Mouse (Mus musculus): ENCODE measurements at regions not wholly inside any gene's neighbourhood (a gene's known extent, or its start where the extent isn't known, plus 50 kb on each side); places are given as distances from the start of the nearest gene placed in this dataset.

DNA sequence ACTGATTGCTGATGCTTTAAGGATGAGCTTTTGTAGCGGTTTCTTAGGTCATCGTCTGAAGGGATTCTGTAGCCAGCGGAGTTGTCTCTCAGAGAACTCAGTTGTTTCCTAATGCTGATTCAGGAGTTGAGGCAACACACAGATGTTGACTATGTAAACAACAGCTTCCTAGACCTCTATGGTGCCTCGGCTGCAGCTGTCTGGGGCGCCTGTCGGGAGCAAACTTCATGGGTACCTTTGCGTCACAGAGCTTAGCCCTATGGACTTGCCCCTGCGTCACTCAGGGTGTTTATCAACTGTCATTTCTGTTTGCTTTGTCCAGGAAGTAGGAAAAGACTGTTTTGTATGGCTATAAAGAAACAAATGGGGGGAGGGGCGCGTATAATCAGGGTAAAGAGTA, 120.5 kb upstream of the Slc35f3 start:
- no peak for DNase-seq (ENCODE audit: low read depth, low spot score)
- Histone ChIP-seq H3K27me3 (ENCODE audit: control insufficient read depth, insufficient read depth, low read length, poor library complexity, severe bottlenecking) (no peaks in the 10 kb centered on the region), H3K36me3 (ENCODE audit: control insufficient read depth, insufficient read depth, low read length, poor library complexity, severe bottlenecking) (no peaks in the 10 kb centered on the region)

DNA sequence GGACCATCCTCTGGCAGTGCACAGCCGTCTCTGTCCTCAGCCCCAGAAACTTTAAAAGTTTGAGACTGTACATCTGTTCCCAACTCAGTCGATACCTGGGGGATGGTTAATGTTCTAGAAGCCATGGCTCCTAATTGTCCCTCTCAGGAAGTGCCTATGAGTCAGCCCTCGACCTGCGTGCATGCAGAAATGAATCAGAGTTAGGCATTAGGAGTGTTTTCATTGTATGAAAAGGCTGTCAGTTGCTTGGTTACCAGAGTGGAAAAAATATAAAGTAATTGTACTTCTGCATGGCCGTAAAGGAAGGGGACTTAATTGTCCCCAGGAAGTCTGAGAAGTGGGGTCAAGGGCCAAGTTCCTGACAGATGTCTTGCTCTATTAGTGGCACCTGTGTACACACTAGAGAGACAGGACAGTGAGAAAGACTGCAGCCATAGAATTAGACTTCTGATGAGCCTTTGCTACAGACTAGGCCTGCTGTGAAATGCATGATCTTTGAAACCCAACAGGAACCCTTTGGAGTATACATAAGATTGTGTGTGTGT, 109.5 kb upstream of the Slc35f3 start:
- DNase-seq (ENCODE audit: low read depth, low spot score), result no peak
- Histone ChIP-seq H3K36me3 (ENCODE audit: control insufficient read depth, insufficient read depth, low read length, poor library complexity, severe bottlenecking) (no peaks in the 10 kb centered on the region), H3K27me3 (ENCODE audit: control insufficient read depth, insufficient read depth, low read length, poor library complexity, severe bottlenecking) (no peaks in the 10 kb centered on the region)

DNA sequence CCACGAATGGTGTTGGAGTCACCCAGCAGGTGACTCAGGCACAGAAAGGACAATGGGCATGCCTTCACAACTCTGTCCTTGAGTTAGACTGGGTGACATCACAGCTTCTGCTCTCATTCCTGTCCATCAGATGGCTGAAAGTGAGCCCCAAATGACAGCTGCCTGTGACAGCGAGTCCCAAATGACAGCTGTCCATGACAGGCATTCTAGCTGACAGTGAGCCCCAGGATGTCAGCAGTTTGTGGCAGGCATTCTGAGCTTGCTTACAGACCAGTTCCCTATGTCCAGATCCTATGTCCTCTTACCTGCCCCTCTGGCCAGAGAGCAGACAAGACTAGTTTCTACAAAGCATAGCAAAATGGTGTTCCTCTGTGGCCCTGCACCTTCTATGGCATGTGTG, 102.7 kb upstream of the Slc35f3 start:
- Histone ChIP-seq H3K27me3 (ENCODE audit: control insufficient read depth, insufficient read depth, low read length, poor library complexity, severe bottlenecking) (no peaks in the 10 kb centered on the region), H3K36me3 (ENCODE audit: control insufficient read depth, insufficient read depth, low read length, poor library complexity, severe bottlenecking) (no peaks in the 10 kb centered on the region)
- DNase-seq (ENCODE audit: low read depth, low spot score), result no peak

DNA sequence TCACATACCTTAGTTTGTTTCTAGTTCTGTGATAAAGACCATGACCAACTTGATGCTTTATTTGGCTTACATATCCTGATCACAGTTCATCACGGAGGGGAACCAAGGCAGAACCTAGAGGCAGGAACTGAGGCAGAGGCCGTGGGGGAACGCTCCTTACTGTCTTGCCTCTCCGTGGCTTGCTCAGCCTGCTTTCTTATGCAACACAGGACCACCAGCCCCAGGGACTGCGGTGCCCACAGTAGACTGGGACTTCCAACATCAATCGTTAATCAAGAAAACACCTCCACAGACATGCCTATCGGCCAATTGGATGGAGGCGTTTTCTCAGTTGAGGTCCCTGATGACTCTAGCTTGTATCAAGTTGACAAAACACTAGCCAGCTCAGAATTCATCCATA, 87.8 kb upstream of the Slc35f3 start:
- no peaks in the 10 kb centered on the region for H3K27me3 ChIP-seq (ENCODE audit: control insufficient read depth, insufficient read depth, low read length, poor library complexity, severe bottlenecking)
- H3K36me3 ChIP-seq (ENCODE audit: control insufficient read depth, insufficient read depth, low read length, poor library complexity, severe bottlenecking), result no peaks in the 10 kb centered on the region
- no peak for DNase-seq (ENCODE audit: low read depth, low spot score)

DNA sequence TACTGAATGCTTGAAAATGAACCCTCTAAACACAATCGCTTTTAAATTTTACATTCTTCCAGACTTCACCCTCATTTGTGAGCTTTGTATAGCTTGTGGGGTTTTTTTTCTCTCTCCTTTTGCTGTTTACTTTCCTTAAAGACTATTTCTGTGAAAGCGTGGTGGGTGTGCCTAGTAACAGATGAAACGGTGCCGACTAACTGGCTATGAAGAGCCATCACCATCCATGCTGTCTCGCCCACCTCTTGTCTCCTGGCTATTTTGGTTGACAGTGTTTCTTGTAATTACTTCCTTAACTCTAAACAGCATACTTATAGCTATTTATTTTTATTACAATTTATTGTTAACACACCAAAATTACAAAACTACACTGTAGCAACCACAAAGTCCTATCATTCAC, 85.6 kb upstream of the Slc35f3 start:
- Histone ChIP-seq H3K36me3 (ENCODE audit: control insufficient read depth, insufficient read depth, low read length, poor library complexity, severe bottlenecking) (no peaks in the 10 kb centered on the region), H3K27me3 (ENCODE audit: control insufficient read depth, insufficient read depth, low read length, poor library complexity, severe bottlenecking) (no peaks in the 10 kb centered on the region)
- no peak for DNase-seq (ENCODE audit: low read depth, low spot score)

DNA sequence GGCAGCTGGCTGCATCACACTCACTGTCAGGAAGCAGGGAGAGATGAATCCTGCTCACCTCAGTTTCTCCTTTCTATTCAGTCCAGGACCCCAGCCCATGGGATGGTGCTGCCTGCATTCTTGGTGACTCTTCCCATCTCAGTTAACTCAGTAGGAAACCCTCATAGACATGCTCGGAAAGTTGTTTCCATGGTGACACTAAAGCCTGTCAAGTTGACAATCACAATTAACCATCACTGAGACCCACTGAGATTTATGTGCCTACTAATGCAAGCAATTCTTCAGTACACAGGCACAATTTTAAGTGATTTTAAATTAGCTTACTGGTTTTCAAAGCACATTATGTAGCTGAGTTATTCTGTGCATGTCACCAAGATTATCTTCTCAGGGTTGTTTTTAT, 83.8 kb upstream of the Slc35f3 start:
- no peaks in the 10 kb centered on the region for H3K36me3 ChIP-seq (ENCODE audit: control insufficient read depth, insufficient read depth, low read length, poor library complexity, severe bottlenecking)
- no peak for DNase-seq (ENCODE audit: low read depth, low spot score)
- H3K27me3 ChIP-seq (ENCODE audit: control insufficient read depth, insufficient read depth, low read length, poor library complexity, severe bottlenecking), result no peaks in the 10 kb centered on the region

DNA sequence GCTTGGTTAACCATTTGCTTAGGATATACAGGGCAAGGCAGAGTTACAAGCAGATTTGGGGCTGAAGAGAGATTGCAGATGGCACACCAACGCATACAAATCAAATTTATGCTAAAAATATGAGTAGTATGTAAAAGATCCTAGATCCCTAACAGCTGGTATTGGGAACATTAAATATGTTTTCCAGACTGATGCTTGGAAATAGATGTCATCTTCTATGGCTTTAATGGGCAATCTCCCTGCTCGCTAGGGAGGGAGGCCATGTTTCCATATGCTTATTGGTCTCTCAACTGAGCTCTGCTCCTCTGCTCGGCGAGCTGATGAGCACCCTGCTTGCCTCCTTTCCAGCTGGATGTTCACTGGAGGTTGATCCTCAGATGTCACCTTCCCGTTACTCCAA, 82.0 kb upstream of the Slc35f3 start:
- no peak for DNase-seq (ENCODE audit: low read depth, low spot score)
- Histone ChIP-seq H3K36me3 (ENCODE audit: control insufficient read depth, insufficient read depth, low read length, poor library complexity, severe bottlenecking) (no peaks in the 10 kb centered on the region), H3K27me3 (ENCODE audit: control insufficient read depth, insufficient read depth, low read length, poor library complexity, severe bottlenecking) (no peaks in the 10 kb centered on the region)

DNA sequence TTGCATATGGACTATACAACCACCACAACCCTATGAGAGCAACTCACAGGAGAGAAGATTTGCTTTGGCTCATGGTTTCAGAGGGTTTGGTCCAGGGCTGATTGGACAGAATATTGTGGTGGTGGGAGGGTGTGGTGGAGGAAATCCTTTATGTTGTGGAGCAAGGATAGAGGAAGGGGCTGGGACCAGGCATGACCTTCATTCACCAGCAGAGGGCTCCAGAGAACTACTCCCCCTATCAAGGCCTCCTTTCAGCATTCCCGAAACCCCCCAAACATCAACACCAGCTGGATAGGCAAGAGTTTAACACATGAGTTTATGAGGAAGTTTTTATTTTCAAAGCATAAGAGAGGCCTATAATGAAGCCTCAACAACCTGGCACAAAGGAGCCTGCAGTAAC, 76.7 kb upstream of the Slc35f3 start:
- no peak for DNase-seq (ENCODE audit: low read depth, low spot score)
- Histone ChIP-seq H3K27me3 (ENCODE audit: control insufficient read depth, insufficient read depth, low read length, poor library complexity, severe bottlenecking) (no peaks in the 10 kb centered on the region), H3K36me3 (ENCODE audit: control insufficient read depth, insufficient read depth, low read length, poor library complexity, severe bottlenecking) (no peaks in the 10 kb centered on the region)

DNA sequence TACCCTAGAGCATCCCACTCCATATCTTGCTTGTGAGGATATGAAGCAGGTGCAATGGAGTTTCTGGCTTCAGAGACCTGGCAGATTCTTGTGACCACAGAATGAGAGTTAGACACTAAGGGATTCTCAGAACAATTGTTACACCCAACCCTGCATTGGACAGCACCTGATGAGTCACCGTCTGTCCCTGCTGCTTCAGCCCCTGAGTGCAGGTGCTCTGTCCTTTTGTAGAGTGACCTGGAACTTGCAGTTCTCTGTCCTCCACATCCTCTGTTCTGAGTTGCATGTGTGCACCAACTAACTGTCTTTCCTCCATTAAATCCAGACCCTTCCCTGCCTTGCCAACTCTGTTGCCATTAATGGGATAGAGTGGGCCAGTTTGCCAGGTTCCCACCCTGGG, 66.6 kb upstream of the Slc35f3 start:
- no peaks in the 10 kb centered on the region for H3K36me3 ChIP-seq (ENCODE audit: control insufficient read depth, insufficient read depth, low read length, poor library complexity, severe bottlenecking)
- DNase-seq (ENCODE audit: low read depth, low spot score), result no peak
- H3K27me3 ChIP-seq (ENCODE audit: control insufficient read depth, insufficient read depth, low read length, poor library complexity, severe bottlenecking), result no peaks in the 10 kb centered on the region

DNA sequence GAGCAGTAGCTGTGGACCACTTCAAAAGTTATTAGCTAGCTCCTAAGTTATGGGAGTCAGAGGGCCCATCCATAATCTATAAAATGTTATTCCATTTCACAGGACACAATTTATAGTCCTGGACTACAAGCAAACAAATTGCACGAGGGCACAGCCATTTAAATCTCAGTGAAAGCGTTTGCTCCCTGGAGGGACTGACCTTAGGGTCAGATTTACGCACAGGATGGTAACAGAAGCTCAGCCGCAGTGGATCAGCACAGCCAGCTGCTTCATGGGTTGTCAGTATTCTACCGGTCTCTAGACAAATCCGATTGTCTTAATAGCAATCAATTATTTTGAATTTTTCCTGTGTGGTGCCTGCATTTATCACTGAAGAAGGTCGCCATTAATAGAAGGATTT, 65.8 kb upstream of the Slc35f3 start:
- DNase-seq (ENCODE audit: low read depth, low spot score), result no peak
- no peaks in the 10 kb centered on the region for H3K27me3 ChIP-seq (ENCODE audit: control insufficient read depth, insufficient read depth, low read length, poor library complexity, severe bottlenecking)
- no peaks in the 10 kb centered on the region for H3K36me3 ChIP-seq (ENCODE audit: control insufficient read depth, insufficient read depth, low read length, poor library complexity, severe bottlenecking)

DNA sequence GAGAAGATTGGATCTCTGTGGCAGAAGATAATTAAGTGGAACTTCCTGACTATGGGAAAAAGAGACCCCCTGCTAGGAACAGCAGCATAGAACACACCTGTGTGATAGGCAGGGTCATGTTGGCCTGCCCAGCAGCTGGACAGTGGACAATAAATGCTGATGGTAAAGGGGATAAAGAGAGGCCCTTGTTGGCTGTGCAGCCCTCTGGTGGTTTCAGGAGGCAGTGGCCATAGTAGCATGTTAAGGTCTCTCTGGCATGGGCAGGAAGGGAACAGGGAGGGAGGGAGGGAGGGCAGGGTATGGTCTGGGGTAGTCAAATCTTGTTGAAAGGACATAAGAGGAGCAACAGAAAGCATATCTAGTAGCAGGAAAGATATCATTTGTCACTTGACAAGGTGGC, 58.7 kb upstream of the Slc35f3 start:
- Histone ChIP-seq H3K36me3 (ENCODE audit: control insufficient read depth, insufficient read depth, low read length, poor library complexity, severe bottlenecking) (no peaks in the 10 kb centered on the region), H3K27me3 (ENCODE audit: control insufficient read depth, insufficient read depth, low read length, poor library complexity, severe bottlenecking) (no peaks in the 10 kb centered on the region)
- no peak for DNase-seq (ENCODE audit: low read depth, low spot score)

DNA sequence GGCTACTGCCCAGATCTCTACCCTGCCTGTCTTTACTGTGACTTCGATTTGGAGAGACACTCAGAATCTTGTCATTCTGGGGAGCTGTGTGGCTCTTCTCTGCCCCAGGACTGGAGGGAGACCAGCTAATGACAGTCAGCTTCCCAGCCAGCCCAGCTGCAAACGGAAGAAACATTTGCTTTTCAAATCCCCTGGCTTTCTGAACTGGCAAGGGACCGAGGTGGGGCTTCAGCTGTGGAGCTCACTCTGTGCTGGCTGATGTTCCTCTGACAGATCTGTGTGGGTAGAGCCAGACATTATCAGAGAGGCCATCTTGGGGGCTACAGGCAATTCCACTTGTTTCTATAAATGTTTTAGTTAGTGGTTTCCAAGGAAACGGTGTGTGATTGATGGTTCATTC, 54.0 kb upstream of the Slc35f3 start:
- no peaks in the 10 kb centered on the region for H3K36me3 ChIP-seq (ENCODE audit: control insufficient read depth, insufficient read depth, low read length, poor library complexity, severe bottlenecking)
- DNase-seq (ENCODE audit: low read depth, low spot score), result no peak
- no peaks in the 10 kb centered on the region; the same call in 1 of the 2 replicates for H3K27me3 ChIP-seq (ENCODE audit: control insufficient read depth, insufficient read depth, low read length, poor library complexity, severe bottlenecking)
